Mouse (Mus musculus) cerebellum, adult 2 months (tissue): ENCODE measurements around the gene Iqsec1. TPM values are rescaled to one million over a fixed set of nuclear protein-coding genes. Genes with fewer than 3 reads are reported as not detected.

ENCODE experiments used
- DNase-seq, 2 experiments: peaks; one replicate each; pipeline ENCODE4 v3.0.0; 2021
- H3K27ac ChIP-seq: fragments of 200-500 bp; 2 replicates; pipeline ENCODE4 v1.5.1; 2012; ENCODE audit warnings: low read length, control low read depth, inconsistent platforms; ENCODE audit not compliant: insufficient read depth
- H3K27me3 ChIP-seq: fragments of 200-500 bp; 2 replicates; pipeline ENCODE4 v1.6.1; 2012; ENCODE audit warnings: inconsistent platforms, mild to moderate bottlenecking, low read length, moderate library complexity; ENCODE audit not compliant: control insufficient read depth, insufficient read depth
- H3K4me1 ChIP-seq: fragments of 200-500 bp; 2 replicates; pipeline ENCODE4 v1.6.1; 2011; ENCODE audit warnings: low read length; ENCODE audit not compliant: control insufficient read depth, insufficient read depth
- H3K4me3 ChIP-seq: fragments of 200-500 bp; replicated peaks from 2 replicates; pipeline ENCODE3; 2011; ENCODE audit warnings: mild to moderate bottlenecking, low read depth, low read length, control low read depth; ENCODE audit not compliant: insufficient read depth
- CTCF ChIP-seq: fragments of 200-500 bp; IDR thresholded peaks from 2 replicates; pipeline ENCODE4 v1.5.1; 2011; ENCODE audit warnings: low read depth, mild to moderate bottlenecking, control low read depth, low read length, moderate library complexity, borderline replicate concordance; ENCODE audit not compliant: insufficient read depth
- POLR2A ChIP-seq: fragments of 200-500 bp; IDR thresholded peaks from 2 replicates; pipeline ENCODE4 v1.6.1; 2011; ENCODE audit warnings: low read length, control low read depth, borderline replicate concordance; ENCODE audit not compliant: insufficient read depth
- WGBS: fragments of 180-500 bp; shearing (Covaris S2); methylation state at CpG from one replicate; pipeline ENCODE4 v1.1.7; 2018; 5-methylcytosine and 5-hydroxymethylcytosine counted together
- polyA plus RNA-seq: library from polyadenylated mRNA; depleted of rRNA; stranded (reverse); fragments of >200 nt; gene quantifications from 2 replicates; pipeline ENCODE4 v1.2.3, GENCODE M21; 2012

The Iqsec1 gene
- polyA plus RNA-seq, 1 experiment = 249 TPM

DNA sequence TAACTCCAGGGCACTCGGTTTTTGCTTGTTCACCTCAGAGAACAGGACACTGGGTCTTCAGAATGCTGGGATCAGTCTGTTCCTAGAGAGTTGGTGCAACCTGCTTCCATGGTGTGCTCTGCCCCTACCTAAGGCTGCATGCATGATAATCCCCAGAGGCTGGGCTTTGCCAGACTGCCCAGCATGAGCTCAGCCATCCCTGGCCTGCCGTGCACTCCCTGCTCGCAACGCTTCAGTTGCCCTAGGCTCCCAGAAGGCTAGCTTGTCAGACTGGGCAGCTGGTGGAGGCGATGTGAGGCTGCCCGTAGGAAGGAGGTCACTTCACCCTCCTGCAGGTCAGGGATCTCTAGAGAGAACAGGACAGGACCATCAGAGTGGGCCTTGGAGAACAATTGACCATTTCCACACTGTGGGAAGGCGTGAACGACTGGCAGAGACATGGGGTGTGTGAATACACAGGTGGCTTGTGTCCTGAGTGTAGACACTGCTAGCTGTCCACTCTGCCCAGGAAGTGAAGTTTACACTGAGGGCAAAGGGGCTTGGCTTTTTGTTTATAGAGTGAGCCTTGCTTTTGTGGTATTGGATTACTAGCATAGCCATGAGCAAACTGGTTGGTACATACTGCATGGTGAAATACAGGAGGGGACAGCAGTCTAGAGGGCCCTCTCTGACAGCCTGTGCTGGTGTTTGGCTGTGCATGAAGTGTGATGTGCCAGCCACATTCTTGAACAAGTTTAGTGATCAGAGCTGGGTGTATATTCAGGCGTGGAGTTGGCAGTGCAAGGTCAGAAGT lies 367.5 kb downstream of the Iqsec1 start:
- Histone ChIP-seq H3K4me1 (peaks cover 14% of the 10 kb centered on the region), H3K27ac (no peak overlapping the region), H3K27me3 (no peaks in the 10 kb centered on the region), H3K4me3 (no peak overlapping the region)
- DNase-seq = no peak
- WGBS = 52% methylated on average over 9 of the region's 9 CpGs
- TF ChIP-seq CTCF (no peak), POLR2A (no peak)

- no peaks in the 10 kb centered on the region for H3K27me3 ChIP-seq
- DNase-seq = no peak
- H3K4me3 ChIP-seq = no peak overlapping the region
- WGBS = 67% methylated on average over 5 of the region's 5 CpGs
- no peak overlapping the region for H3K27ac ChIP-seq
- H3K4me1 ChIP-seq = peaks cover 19% of the 10 kb centered on the region
- TF ChIP-seq POLR2A (no peak), CTCF (no peak)
Measured at GRCm38 (mm10) chr6:90619936-90620335, 368.5 kb downstream of the Iqsec1 start.

GRCm38 (mm10) chr6:90618821-90619636 lies 369.5 kb downstream of the Iqsec1 start:
- 65% methylated on average over 19 of the region's 19 CpGs for WGBS
- TF ChIP-seq CTCF (no peak), POLR2A (no peak)
- H3K4me3 ChIP-seq = no peak overlapping the region
- H3K27me3 ChIP-seq = no peaks in the 10 kb centered on the region
- DNase-seq = no peak
- no peak overlapping the region for H3K27ac ChIP-seq
- H3K4me1 ChIP-seq = peaks cover 19% of the 10 kb centered on the region

GRCm38 (mm10) chr6:90618274-90618673 lies 370.2 kb downstream of the Iqsec1 start:
- no peak overlapping the region for H3K27ac ChIP-seq
- no peak overlapping the region for H3K4me3 ChIP-seq
- no peak for TF ChIP-seq CTCF
- no peak for TF ChIP-seq POLR2A
- no peaks in the 10 kb centered on the region for H3K27me3 ChIP-seq
- peaks cover 19% of the 10 kb centered on the region for H3K4me1 ChIP-seq
- 89% methylated on average over 4 of the region's 4 CpGs for WGBS
- no peak for DNase-seq

- WGBS = 93% methylated on average over 6 of the region's 6 CpGs
Measured at GRCm38 (mm10) chr6:90616481-90616880, 372.0 kb downstream of the Iqsec1 start.

DNA sequence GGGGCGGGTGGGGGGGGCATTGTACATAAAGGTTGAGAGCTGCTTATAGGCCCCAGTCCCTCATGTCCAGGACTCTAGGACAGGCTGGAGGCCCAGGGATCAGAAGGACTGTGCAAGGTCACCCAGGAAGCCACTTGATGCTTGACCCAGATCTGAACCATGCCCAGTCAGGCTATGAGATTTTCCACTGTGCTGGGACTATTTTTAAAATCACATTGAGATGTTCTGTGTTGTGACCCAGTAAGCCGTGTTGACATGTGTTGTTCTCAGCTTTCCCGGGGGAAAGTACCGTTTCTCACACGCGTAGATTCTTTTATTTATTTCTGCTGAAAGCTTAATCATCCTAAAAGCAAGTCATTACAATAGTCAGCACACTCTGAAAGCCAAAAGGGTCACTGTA lies 372.5 kb downstream of the Iqsec1 start:
- H3K4me1 ChIP-seq = peaks cover 17% of the 10 kb centered on the region
- H3K27me3 ChIP-seq = no peaks in the 10 kb centered on the region
- WGBS = 80% methylated on average over 6 of the region's 6 CpGs
- H3K27ac ChIP-seq = no peak overlapping the region
- peak in 1 of 2 experiments; percentile 39 for DNase-seq
- H3K4me3 ChIP-seq = no peak overlapping the region
- no peak for TF ChIP-seq POLR2A
- TF ChIP-seq CTCF = no peak

More at GRCm38 (mm10) chr6:90616481-90616880, 372.0 kb downstream of the Iqsec1 start:
- Histone ChIP-seq H3K4me1 (peaks cover 19% of the 10 kb centered on the region), H3K27me3 (no peaks in the 10 kb centered on the region), H3K27ac (no peak overlapping the region), H3K4me3 (no peak overlapping the region)
- no peak for DNase-seq
- no peak for TF ChIP-seq POLR2A
- no peak for TF ChIP-seq CTCF

GRCm38 (mm10) chr6:90615362-90615761 lies 373.1 kb downstream of the Iqsec1 start:
- 41% methylated on average over 7 of the region's 7 CpGs for WGBS
- no peaks in the 10 kb centered on the region for H3K27me3 ChIP-seq
- DNase-seq = peak in 1 of 2 experiments; percentile 26

More at GRCm38 (mm10) chr6:90615362-90615761, 373.1 kb downstream of the Iqsec1 start:
- Histone ChIP-seq H3K27ac (no peak overlapping the region), H3K4me3 (no peak overlapping the region), H3K4me1 (peaks cover 12% of the 10 kb centered on the region)
- TF ChIP-seq CTCF = no peak
- no peak for TF ChIP-seq POLR2A
